Mouse (Mus musculus): Measurements from ENCODE around the gene Mypn.

Mypn gene

DNA sequence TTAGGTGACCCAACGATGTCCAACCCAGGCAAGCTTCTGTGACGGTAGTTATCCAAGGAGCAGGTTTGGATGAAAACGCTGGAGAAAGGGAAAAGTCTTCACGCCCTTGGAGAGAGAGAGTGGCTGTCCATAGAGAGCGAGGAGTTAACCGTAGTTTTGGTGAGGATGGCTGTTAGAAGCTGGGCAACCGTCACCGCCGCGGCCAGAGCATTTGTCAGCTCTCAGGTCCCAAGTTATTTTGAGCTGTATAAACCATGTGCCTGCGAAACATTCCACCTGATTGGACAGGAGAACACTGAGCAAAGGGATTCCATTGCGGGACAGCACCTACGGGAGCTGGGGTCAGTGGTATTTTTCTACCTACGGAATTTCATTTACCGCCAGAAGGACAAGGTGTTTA is at the start of gene Mypn:
Mypn (minus strand) TSS at position 225 of the 400 bp plus-strand sequence.
- DNase-seq (ENCODE audit: extremely low read depth, low read depth) = no peak

DNA sequence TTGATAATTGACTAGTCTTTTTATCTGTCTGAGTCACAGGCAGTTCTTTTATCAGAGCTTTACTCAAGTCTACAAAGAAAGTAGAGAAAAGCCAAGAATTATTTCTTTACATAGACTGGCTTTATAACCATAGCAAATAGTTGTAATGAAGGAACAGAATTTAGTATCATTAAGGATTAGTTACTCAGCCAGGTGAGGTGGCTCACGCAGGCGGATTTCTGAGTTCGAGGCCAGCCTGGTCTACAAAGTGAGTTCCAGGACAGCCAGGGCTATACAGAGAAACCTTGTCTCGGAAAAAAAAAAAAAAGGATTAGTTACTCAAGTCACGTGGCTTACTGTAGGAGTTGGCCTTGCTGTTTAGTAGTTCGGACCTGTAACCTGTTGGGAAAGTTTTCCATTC is 44.7 kb upstream of the Mypn start:
- no peak for DNase-seq (ENCODE audit: extremely low read depth, low read depth)

DNA sequence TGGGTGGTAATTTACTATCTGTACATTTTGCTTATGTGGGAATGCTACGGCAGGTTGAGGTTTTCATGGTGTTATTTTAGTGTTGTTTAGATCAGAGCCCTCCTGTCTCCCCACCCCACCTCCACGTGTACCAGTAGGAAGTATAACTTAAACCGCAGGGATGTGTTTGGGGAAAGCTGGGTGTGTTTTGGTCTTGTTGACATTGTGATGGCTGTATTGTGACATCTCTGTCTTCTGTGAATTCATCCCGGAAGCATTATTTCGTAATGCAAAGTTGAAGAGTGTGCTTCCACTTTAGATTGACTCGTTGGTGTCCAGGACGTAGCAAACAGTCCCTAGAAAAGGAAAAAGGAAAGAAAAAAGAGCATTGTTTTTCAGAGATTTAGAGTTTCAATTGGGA is 43.7 kb upstream of the Mypn start:
- DNase-seq (ENCODE audit: extremely low read depth, low read depth) = no peak

DNA sequence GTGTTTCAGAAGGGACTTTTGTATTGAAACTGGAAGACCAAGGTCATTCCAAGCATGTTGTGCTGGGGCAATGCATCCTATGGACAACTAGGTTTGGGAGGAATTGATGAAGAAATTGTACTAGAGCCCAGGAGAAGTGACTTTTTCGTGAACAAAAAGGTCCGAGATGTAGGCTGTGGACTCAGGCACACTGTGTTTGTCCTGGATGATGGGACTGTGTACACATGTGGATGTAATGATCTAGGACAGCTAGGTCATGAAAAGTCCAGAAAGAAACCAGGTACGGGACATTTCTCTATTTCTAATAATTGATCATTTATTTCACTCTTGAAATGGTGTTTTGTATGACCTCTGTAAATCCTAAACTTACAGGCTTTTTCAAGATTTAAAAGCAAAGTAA is 42.1 kb upstream of the Mypn start:
- DNase-seq (ENCODE audit: extremely low read depth, low read depth) = no peak

DNA sequence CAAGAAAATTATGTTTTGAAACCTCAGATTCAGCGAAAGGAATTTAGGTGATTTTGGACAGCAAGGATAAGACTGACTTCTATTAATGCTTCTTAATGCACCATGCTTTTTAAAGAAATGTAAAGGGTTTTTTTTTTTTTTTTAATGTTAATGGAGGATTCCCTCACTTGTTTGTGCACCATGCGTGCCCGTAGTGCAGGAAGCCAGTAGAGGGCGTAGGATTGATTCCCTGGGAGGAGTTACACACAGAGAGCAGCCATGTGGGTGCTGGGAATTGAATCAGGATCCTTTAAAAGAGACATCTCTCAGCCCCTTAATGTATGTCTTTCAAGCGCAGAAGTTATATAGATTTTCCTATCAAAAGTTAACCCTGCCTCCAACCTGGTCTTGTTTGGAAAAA is 41.0 kb upstream of the Mypn start:
- DNase-seq (ENCODE audit: extremely low read depth, low read depth) = peak; percentile 54

DNA sequence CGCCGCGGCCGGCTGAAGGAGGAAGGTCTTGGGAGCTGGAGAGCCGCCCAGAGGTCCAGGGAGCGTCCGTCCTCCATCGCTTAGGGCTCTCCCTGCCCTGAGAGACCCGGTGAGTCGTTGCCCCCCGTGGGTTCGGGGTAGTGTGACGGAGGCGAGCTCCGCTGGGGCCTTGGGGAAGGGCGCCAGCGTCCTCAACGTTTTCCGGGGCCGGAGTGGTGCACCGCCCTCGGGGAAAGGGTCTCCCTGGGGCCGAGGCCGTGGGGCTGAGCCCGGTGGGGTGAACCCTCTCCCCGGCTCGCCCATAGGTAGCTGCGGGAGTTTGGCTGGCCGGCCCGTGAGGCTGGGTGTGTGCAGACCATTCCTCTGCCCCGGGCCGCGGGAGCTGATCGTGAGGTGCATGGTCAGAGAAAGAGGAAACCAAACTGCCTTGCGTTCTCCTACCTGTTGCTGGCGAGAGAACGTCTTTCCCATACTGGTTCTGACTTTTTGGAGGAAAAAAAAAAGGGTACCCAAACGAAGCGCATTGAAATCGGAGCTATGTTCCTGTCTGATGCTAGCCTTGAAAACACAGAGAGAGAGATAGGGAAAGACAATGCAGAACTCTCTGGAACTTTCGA is 40.4 kb upstream of the Mypn start:
- peak; percentile 33 for DNase-seq (ENCODE audit: extremely low read depth, low read depth)

DNA sequence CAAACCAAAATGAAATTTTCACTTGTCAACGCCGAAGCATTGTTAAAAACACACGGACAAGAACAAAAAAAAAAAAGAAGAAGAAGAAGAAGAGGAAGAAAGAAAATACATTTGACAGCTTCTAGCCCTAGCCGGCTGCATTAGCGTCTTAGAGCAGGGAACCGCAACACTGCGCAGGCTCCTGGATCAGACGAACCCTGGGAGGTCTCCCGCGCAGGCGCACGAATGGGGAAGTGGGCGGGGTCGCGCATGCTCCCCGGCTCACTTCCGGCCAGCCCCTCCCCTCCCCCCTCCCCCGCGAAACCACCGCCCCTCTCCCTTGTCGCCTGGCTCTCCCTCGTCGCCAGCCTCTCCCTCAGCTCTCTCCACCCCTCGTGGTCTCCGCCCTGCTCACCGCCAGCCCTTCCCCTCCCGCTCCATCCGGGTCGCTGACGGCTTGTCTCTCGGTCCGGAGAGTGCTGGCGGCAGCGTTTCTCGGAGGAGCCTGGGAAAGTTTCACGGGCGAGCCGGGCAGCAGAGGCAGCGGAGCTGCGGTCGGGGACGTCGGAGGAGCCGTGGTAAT is 39.8 kb upstream of the Mypn start, which contains the start of gene Herc4:
Herc4 (plus strand) TSS at position 318 of the 562 bp plus-strand sequence.
- DNase-seq (ENCODE audit: extremely low read depth, low read depth) = peak; percentile 80

DNA sequence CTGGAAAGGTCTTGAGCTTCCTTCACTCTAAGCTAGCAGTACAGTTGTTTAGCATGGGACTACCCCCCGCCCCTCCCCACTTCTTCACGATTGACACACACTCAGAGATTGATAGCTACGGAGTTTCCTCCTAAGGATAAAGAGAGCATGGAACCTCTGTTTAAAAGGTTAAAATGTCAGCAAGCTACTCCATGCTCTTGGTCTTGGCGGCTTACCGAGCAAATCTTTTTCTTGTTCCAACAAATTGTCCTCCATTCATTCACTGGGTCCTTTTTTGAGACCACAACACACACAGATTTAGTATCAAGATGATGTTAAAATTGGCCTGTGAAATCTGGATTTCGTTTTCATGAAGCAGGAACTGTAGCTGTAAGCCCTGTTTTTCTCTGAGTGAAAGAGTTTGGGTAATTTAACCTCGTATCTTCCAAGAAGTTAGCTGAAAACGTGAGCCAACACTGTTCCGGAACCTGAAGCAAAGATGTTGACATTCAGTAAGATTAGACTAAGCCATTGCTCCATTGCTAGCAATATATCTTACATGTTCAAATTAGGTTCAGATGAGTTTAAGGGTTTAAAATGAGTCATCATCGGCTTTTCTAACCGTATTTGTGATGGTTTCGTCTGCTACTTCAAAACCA is 39.2 kb upstream of the Mypn start:
- no peak for DNase-seq (ENCODE audit: extremely low read depth, low read depth)

DNA sequence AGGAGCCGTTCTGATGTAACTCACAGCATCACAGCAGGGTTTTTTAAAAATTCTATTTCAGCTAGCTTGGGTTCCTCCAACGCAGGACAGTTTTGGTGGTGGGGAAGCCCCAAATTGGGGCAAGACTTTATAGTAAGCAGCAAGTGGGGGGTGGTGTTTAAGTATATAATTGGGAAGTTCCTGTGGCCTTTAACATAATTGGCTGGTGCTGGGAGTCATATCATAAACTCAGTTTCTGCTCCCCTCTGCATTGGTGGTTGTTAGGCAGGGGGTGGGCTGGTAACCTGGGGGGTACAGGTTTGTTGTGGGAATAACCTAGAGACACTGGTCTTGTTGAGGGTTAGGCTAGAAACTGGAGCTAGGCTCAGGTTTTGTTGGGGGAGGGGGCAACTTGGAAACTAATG is 37.1 kb upstream of the Mypn start:
- DNase-seq (ENCODE audit: extremely low read depth, low read depth) = no peak

DNA sequence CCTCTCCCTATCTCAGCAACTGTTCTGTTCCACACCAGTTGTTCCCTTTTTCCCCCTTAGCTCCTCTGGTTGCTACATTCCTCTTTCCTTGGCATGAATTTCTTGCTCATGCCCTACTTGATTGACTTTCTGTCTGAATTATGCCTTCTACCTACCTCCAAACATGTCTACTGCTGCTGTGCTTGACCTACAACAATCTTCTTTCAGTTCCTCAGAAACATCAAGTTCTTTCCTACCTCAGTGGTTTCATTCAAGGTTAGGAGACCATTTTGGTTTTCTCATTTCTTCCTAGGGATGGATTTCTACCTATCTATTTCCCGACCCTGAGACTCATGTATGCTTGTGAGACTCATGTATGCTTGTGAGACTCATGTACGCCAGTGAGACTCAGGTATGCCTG is 36.1 kb upstream of the Mypn start:
- no peak for DNase-seq (ENCODE audit: extremely low read depth, low read depth)

DNA sequence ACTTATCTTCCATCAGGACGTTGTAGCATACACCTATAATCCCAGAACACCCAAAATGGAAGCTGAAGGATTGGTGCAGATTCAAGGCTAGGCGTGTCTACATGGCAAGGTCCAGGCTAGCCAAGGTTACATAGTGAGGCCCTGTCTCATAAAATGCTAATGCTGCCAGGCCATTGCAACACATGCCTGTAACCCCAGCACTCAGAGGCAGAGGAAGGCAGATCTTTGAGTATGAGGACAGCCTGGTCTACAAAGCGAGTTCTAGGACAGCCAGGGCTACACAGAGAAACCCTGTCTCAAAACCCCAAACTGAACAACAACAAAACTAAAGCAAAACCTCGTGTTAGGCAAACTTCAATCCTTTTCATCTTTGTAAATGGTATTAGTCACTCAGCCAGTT is 34.3 kb upstream of the Mypn start:
- DNase-seq (ENCODE audit: extremely low read depth, low read depth) = no peak

DNA sequence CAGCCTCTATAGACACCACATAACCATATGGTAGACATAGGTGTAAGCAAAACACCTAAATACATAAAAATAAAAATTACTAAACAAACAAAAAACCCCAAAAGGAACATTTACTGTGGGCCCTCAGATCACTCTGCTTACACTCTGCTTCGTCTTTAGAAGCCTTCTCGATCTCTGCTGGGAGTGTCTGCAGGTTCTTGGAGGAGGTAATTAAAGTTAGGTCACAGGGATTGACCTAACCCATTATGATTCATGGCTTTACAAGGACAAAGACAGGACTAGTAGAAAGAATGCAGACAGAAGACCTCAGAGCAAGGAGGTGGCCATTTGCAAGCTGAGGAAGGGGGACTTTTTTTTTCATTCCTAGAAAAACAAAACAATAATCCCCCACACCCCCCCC is 33.5 kb upstream of the Mypn start:
- DNase-seq (ENCODE audit: extremely low read depth, low read depth) = no peak

DNA sequence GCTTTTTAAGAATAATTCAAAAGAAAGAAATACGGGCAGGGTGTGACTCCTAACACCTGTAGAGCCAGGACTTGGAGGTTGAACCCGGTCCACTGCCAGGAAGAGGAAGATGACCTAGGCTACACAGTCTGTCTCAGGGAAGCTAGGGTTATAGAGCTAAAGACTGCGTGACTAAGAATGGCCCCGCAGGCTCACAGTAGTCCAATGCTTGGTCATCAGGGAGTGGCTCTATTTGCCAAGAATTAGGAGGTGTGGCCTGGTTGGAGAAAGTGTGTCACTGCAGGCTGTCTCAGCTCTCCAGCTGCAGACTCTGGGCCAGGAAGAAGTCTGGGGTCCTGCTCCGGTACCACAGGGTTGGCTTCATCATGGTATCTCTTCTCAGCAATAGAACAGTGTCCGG is 32.9 kb upstream of the Mypn start:
- no peak for DNase-seq (ENCODE audit: extremely low read depth, low read depth)

DNA sequence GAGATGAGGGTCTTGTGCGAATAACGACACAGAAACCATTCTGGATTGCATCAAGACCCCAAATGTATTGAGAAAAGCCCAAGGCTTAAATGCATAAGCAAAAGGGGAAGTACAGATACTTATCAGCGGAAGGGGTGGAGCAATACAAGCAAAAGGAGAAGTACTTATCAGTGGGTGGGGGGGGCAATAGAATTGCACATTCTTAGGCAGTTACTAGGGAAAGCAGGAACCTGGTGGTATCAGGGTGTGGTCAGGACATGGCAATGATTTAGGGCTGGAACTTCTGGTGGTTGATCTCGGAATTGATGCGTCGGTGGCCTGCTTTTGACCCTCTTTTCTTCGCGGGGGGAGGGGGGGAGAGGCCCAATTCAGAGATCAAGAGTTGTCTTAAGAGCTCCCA is 32.1 kb upstream of the Mypn start:
- DNase-seq (ENCODE audit: extremely low read depth, low read depth) = peak; percentile 69

DNA sequence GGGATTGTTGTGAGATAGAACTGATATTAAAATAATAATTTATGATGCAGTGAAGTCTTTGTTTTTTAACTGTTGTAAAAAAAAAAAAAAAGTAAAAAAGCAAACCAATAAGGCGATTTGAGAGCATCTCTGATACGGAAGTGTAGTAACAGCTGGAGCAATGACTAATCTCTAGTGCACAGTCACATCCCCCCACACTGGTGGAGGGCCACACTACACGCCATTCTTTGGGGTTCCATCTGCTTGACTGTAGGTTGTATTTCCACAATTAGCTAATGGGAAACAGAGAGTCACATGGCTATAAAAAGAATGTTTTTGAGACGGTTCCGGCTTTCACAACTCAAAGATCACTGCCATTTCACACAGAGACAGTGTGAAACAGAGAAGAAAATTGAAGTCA is 30.4 kb upstream of the Mypn start:
- DNase-seq (ENCODE audit: extremely low read depth, low read depth) = no peak

DNA sequence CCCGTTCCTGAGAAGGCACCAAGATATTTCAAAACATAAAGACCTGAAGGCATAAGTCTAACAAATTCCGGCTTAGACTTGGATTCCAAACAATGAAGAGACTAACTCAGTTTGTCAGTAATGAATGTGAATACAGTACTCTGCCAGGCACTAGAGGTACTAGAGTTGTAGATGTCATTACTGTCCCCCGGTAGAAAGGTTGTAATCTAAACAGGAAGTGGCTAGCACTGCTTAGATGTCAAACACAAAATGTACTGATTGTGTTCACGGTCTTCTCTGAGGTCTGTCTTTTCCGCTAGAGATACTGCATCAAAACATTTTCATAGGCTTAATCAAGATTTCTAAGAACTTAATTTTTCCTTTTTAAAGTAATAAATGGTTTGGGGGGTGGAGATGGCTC is 27.9 kb upstream of the Mypn start:
- DNase-seq (ENCODE audit: extremely low read depth, low read depth) = no peak

DNA sequence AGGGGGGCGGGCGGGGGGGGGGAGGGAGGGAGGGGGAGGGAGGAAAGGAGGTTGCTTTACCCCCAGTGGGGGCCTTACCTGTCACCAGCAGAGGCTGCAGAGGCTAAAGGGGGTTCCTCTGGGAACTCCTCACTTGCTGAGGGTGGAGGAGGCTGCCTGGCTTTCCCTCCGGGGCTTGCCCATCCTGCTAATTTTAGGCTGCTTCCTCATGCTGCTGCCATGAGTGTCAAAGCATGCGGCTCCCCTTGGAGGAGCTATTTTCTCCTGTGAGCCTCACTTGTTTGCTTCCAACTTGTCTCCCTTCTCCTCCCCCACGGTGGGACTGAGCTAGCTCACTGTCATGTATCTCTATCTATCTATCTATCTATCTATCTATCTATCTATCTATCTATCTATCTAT is 27.1 kb upstream of the Mypn start:
- DNase-seq (ENCODE audit: extremely low read depth, low read depth) = no peak

DNA sequence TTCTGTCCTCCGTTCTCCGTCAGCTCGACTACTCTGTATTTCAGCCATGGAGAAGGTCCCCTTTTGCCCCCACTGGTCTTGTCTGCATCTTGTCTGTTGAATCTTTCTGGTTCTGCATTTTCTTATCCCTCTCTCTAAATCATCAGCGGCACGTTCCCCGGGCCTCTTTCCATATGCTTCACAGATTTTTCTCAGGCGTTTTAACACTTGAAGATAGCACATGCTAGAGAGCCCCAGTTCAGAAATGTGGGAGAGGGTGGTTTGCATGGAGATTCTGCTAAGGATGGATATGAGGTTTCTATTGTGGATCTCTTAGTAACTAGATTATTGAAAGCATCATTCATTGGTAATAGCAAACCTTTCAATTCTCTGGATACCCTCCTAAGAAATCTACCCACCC is 26.5 kb upstream of the Mypn start:
- no peak for DNase-seq (ENCODE audit: extremely low read depth, low read depth)

DNA sequence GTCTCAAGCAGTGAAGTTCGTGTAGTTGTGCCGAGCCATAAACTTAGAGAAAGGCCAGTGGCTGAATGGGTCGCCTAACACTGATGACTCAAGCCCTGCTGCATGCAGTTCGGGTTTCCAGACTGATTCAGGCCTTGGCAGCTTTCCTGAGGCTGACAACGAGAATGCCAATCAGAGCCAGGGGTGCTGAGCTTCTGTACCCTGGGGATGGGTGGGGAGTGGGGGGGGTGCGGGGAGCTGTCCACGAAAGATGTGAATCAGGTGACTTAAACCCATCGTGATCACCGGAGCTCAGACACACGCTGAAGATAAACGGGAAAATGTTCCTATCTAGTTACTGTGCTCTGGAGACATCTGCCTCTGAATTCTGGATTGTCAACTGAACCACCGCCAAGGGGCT is 20.6 kb upstream of the Mypn start:
- no peak for DNase-seq (ENCODE audit: extremely low read depth, low read depth)

DNA sequence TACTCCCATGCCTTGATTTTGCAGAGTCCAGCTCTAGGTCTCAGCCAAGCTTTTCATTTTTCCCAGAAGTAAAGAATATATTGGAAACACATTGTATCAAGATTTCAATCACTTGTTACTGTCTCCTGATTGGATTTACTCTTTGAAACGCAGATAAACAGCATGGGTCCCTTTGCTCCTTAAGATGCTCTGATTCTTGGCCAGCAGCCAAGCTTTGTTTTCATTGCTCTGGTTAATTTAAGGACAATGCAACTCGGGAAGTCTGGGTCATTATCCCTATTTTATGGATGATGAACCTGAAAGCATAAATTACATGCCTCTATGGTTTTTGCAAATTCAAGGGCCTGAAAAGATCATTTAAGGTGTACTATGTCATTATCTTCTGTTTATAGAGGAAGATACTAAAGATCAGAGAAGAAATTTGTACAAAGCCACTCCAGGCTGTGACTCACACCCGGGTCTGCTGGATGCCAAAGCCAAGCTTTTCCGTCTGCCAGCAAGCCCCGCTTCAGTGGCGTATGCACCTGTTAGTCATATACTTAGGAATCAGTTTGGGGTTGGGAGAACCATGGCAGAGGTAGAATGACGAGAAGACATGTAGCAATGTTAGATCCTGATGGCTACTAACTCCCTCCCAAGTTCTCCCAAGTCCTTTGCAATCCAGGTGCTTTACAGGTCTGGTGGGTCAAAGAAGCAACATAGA is 17.5 kb upstream of the Mypn start:
- no peak for DNase-seq (ENCODE audit: extremely low read depth, low read depth)

DNA sequence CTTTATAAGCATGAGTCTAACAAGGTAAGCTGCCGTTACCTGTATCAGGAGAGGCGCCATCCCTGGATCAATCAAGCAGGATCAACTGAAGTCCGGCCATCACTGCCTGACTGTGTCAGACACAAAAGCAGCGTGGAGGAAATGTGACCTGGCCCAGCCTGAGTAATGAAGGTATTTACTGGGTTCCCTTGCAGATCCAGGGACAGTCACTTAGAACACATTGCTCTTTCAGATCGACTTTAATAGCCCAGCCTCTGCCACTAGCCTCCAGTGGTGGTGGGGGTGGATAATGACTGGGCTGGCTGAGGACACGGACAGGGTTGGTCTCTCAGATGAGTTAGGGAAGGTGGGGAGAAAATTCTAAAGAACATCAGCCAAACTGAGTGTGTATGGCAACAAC is 5.1 kb upstream of the Mypn start:
- DNase-seq (ENCODE audit: extremely low read depth, low read depth) = no peak

DNA sequence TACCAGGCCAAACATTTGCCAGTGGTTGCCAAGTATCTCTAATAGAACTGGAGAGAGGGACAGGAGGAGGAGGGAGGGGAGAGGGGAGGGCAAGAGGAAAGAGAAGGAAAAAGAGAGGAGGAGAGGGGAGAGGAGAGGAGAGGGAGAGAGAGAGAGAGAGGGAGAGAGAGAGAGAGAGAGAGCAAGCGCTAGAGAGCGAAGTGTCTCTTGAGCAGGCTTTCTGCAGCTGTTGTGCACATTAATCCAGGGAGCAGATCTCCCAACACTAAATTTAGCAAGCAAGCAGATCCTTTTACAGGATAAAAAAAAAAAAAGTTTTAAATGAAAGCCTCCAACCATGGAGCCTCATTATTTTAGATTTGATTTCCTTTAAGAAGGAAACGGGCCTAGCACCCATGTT is 750 bp downstream of the Mypn start:
- DNase-seq (ENCODE audit: extremely low read depth, low read depth) = no peak

DNA sequence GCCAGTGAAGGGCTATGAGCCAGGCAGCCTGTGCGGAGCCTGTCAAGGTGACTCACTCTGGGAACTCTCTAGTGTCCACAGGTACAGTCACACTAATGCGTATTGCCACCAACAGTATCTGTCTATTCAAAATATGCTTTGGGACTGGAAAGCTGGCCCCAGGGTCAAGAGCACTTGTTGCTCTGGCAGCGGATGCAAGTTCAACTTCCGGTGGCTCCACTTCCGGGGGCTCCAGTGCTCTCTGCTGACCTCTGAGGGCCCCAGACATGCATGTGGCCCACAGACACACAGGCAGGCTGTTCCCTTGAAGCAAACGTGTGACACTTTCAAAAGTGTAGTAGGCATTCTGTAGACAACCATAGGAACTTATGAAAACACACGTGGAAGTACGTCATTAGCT is 2.2 kb downstream of the Mypn start:
- no peak for DNase-seq (ENCODE audit: extremely low read depth, low read depth)

All from MEL-GATA-1-ER (cell line).